Mouse (Mus musculus) heart, embryonic 14.5 days (tissue): ENCODE data around the gene Cggbp1. TPM values are rescaled to one million over a fixed set of nuclear protein-coding genes. Genes with fewer than 3 reads are reported as not detected.

Source experiments
- ATAC-seq: fragments of 200-750 bp; cut with Nextera tagmentation; 2 replicates; pipeline ENCODE4 v1.8.0; 2017; ENCODE audit warnings: low read depth, moderate TSS enrichment; ENCODE audit not compliant: insufficient number of reproducible peaks, insufficient read depth, low FRiP score
- H3K27ac ChIP-seq, 2 experiments: fragments of 200-500 bp in 1 of 2; fragments of 300-500 bp in 1 of 2; sonication (generic) in 1 of 2; replicated peaks in 1 of 2; 2 replicates each; pipeline ENCODE4 v1.5.1; 2012 to 2014; ENCODE audit warnings: low read depth in 2 of 2, low read length in 2 of 2, control low read depth in 1 of 2, mild to moderate bottlenecking in 1 of 2, mixed read lengths in 1 of 2; ENCODE audit not compliant: control insufficient read depth in 1 of 2, insufficient read depth in 1 of 2
- H3K27me3 ChIP-seq: fragments of 300-500 bp; sonication (generic); 2 replicates; pipeline ENCODE4 v1.6.1; 2014; ENCODE audit warnings: mild to moderate bottlenecking, low read length, control low read depth; ENCODE audit not compliant: control insufficient read depth, insufficient read depth
- H3K36me3 ChIP-seq: fragments of 300-500 bp; sonication (generic); 2 replicates; pipeline ENCODE4 v1.6.1; 2014; ENCODE audit warnings: mild to moderate bottlenecking, control low read depth, low read length, mixed read lengths; ENCODE audit not compliant: control insufficient read depth, insufficient read depth
- H3K4me1 ChIP-seq, 2 experiments: fragments of 200-500 bp in 1 of 2; fragments of 300-500 bp in 1 of 2; sonication (generic) in 1 of 2; 2 replicates each; pipeline ENCODE4 v1.6.1; 2012 to 2014; ENCODE audit warnings: low read length in 2 of 2, control low read depth in 1 of 2, mixed read lengths in 1 of 2; ENCODE audit not compliant: control insufficient read depth in 2 of 2, insufficient read depth in 2 of 2
- H3K4me2 ChIP-seq: fragments of 300-500 bp; sonication (generic); 2 replicates; pipeline ENCODE4 v1.6.1; 2014; ENCODE audit warnings: mild to moderate bottlenecking, low read length
- H3K4me3 ChIP-seq, 2 experiments: fragments of 200-500 bp in 1 of 2; fragments of 300-500 bp in 1 of 2; sonication (generic) in 1 of 2; 2 replicates each; pipeline ENCODE4 v1.5.1; 2012 to 2014; ENCODE audit warnings: low read length in 2 of 2, mild to moderate bottlenecking in 2 of 2, control low read depth in 1 of 2, low read depth in 1 of 2, moderate library complexity in 1 of 2; ENCODE audit not compliant: control insufficient read depth in 1 of 2, insufficient read depth in 1 of 2
- H3K9ac ChIP-seq: fragments of 300-500 bp; sonication (generic); 2 replicates; pipeline ENCODE4 v1.6.1; 2014; ENCODE audit warnings: mild to moderate bottlenecking, low read length
- H3K9me3 ChIP-seq: fragments of 300-500 bp; sonication (generic); 2 replicates; pipeline ENCODE4 v1.6.1; 2016; ENCODE audit warnings: low read length, control low read depth; ENCODE audit not compliant: control insufficient read depth
- WGBS: fragments of 180-500 bp; shearing (Covaris S2); extraction: QIAGEN DNeasy Blood & Tissue Kit; methylation state at CpG from one replicate; pipeline ENCODE4 v1.1.7; 2014; 5-methylcytosine and 5-hydroxymethylcytosine counted together
- polyA plus RNA-seq: library from polyadenylated mRNA; unstranded; fragments of >200 nt; fragmentation: Nextera tagmentation; extraction: Ambion mirVana; gene quantifications from 2 replicates; pipeline ENCODE4 v1.2.1, GENCODE M21; 2014

Cggbp1 gene
- 59.1 and 65.2 TPM in 2 replicates for polyA plus RNA-seq

DNA sequence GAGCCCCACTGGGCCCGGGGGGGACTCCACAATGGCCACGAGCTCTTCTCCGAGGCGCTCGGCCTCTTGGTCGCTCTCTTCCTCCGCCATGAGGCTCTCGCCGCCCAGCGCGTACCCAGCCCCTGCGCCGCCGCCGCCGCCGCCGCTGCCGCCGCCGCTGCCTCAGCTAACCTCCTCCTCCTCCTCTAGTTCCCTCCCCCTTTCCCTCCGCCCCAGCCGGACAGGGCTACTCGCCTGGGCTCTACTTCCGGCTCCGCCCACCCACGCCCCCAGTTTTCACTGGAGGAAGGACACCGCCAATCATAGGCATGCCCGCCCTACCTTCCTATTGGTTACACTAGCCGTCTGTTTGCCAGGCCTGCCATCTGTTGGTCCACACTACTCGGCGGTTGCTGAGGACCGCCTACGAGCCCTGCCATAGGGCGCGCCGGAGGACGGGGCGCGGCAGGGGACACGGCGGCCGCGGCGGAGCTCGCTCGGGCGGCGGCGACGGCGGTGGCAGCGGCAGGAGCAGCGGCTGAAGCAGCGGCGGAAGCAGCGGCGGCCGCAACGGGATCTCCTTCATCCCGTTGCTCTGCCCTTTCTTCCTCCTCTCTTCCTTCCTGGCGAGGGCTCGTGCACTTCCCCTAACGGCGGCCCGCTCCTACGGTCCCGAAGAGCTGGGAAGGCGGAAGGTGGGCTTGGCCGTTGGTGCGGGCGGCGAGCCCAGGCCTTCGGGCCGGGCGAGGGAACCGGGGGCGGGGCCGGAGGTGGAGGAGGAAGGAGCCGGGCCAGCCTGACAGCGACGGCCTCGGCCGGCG, at the start of gene Cggbp1, which contains the start of gene Zfp654:
TSS of gene Cggbp1 (plus strand) at position 434 of the 800 bp plus-strand sequence.
TSS of gene Zfp654 (minus strand) at position 90 of the 800 bp plus-strand sequence.
- Histone ChIP-seq H3K4me1 (peaks cover 2 to 20% of the 10 kb centered on the region in 2 experiments), H3K4me2 (peak within 1 kb of the TSS; percentile 72), H3K27me3 (no peaks in the 10 kb centered on the region), H3K4me3 (peak within 1 kb of the TSS; percentile 64 to 95), H3K9ac (peak within 1 kb of the TSS; percentile 93), H3K27ac (peak within 1 kb of the TSS; percentile 98), H3K36me3 (peaks cover 33% of the 10 kb centered on the region), H3K9me3 (no peaks in the 10 kb centered on the region)
- under 1% methylated on average over 78 of the region's 85 CpGs for WGBS
- peak; percentile 99 for ATAC-seq

DNA sequence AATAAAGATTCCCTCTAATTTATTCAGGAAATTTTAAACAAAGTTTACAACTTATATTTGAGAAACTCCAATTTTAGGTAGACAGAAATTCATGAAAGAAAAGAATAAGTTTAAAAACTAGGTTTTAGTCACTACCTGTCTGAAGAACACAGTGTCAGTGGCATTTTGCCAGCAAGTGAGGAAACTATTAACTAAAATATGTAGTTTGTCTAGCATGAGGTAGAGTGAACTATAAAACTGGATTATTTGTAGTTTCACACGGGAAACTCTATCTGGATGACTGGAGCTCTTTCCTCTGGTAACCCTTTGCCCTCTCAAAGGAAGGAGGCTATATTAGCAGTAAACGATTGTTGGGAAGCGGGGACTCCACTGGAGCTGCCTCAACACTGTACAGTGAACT, 48.8 kb upstream of the Cggbp1 start:
- no peak overlapping the region for H3K4me2 ChIP-seq
- no peak overlapping the region for H3K27ac ChIP-seq
- H3K27me3 ChIP-seq, result no peaks in the 10 kb centered on the region
- no peak overlapping the region for H3K4me3 ChIP-seq
- no peak overlapping the region for H3K9ac ChIP-seq
- ATAC-seq, result no peak
- no peaks in the 10 kb centered on the region for H3K4me1 ChIP-seq
- peaks cover 8% of the 10 kb centered on the region for H3K36me3 ChIP-seq
- 0 out of 2 replicates have a peak, but pooled peaks cover 3% of the 10 kb centered on the region for H3K9me3 ChIP-seq
- WGBS, result 89% methylated on average over 3 of the region's 3 CpGs

DNA sequence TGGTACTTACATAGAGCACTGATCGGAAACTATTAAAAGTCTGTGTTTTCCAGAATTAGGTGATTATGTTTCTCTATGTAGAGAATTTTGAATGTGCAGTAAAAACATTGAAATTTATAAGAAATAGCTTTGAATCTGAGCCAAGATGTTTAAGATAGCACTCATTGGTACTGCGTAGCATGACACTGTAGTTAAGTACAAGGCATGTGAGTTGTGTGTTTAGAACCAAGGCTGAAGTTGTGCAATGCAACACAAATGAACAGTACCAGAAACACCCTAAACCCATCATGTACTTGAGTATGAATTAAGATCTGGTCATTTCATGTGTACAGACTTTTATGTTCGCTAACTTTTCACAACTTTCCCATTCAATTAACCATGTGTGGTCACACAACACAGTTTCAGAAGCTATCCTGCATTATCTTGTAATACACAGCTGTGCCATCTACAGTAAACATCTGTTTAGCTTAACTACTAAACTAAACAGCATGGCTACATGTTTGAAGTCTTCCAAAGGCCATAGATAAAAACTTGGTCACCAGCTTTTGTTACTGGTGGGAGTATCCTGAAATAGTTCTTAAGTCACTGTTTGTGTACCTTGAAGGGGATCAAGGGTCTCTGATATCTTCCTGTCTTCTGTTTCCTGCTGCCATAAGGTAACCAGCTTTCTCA, 34.6 kb upstream of the Cggbp1 start:
- H3K4me2 ChIP-seq, result no peak overlapping the region
- no peak overlapping the region for H3K27ac ChIP-seq
- no peak for ATAC-seq
- no peak overlapping the region for H3K9ac ChIP-seq
- no peaks in the 10 kb centered on the region for H3K27me3 ChIP-seq
- no peaks in the 10 kb centered on the region for H3K4me1 ChIP-seq
- H3K4me3 ChIP-seq, result no peak overlapping the region
- no peaks in the 10 kb centered on the region for H3K9me3 ChIP-seq
- 94% methylated on average over 3 of the region's 3 CpGs for WGBS
- H3K36me3 ChIP-seq, result peaks cover 12% of the 10 kb centered on the region

DNA sequence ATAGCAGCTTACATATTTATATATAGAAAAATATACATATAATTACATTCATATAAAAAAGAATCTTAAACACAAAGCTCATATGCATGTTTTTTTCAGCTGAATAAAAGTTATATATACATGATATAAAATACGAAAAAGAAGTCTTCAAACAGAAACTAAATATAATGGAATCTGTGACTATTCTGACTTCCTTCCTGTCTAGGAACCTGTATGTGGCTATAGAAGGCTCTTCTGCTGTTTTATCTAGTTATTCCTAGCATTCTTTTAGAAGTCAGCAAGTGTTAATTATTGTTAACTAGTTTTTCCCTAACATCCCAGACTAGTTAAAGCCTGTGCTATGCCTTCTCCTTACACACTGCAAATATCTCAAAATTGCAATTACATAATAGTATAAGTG, 27.9 kb upstream of the Cggbp1 start:
- H3K36me3 ChIP-seq, result peaks cover 5% of the 10 kb centered on the region
- no peaks in the 10 kb centered on the region for H3K9me3 ChIP-seq
- H3K4me1 ChIP-seq, result no peaks in the 10 kb centered on the region
- H3K4me2 ChIP-seq, result no peak overlapping the region
- no peak for ATAC-seq
- WGBS, result 78% methylated on average over 1 of the region's 1 CpGs
- H3K27ac ChIP-seq, result no peak overlapping the region
- no peak overlapping the region for H3K4me3 ChIP-seq
- H3K9ac ChIP-seq, result no peak overlapping the region
- H3K27me3 ChIP-seq, result no peaks in the 10 kb centered on the region

DNA sequence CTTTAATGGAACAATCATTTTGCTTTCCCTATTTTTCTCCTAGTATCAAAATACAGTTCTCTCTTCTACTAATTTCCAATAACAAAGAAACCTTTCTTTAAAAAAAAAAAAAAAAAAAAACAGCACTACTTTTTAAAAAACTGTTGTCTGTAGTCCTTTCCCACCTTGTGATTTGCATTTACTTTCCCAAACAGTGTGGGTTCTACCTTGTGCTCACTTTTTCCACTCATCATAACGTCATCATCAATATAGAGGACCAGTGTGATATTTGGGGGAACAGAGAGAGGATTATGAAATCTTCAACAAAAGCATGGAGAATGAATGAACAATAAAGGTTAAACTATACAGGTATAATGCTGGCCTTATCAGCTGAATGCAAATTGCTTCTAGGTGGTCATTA, 27.3 kb upstream of the Cggbp1 start:
- 90% methylated on average over 1 of the region's 1 CpGs for WGBS
- peaks cover 8% of the 10 kb centered on the region for H3K36me3 ChIP-seq
- no peak for ATAC-seq

DNA sequence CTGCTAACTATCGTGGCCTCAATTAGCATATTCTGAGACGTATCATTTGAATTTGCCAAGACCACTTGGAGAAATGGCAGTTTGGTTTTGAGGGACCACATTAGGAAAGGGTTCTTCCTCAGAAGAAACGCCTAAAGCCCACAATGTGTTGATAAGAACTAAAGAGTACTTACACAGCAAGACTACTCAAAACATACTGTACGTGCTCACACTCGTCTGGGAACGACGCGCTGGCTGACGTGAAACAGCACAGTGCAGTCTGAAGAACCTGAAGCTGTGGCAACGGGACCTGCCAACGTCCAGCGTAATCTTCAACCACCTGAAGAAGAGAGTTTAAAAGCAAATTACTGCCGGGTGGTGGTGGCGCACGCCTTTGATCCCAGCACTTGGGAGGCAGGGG, 21.5 kb upstream of the Cggbp1 start:
- no peak for ATAC-seq
- H3K4me1 ChIP-seq, result peaks cover 0 to 3% of the 10 kb centered on the region in 2 experiments; a peak in 1 of 4 replicates
- no peak overlapping the region for H3K4me2 ChIP-seq
- no peaks in the 10 kb centered on the region for H3K9me3 ChIP-seq
- no peaks in the 10 kb centered on the region for H3K27me3 ChIP-seq
- no peak overlapping the region for H3K27ac ChIP-seq
- peaks cover 15% of the 10 kb centered on the region for H3K36me3 ChIP-seq
- no peak overlapping the region for H3K4me3 ChIP-seq
- 56% methylated on average over 15 of the region's 15 CpGs for WGBS
- no peak overlapping the region for H3K9ac ChIP-seq

More for the DNA sequence above, 27.3 kb upstream of the Cggbp1 start:
- Histone ChIP-seq H3K9ac (no peak overlapping the region), H3K9me3 (no peaks in the 10 kb centered on the region), H3K4me1 (no peaks in the 10 kb centered on the region), H3K27me3 (no peaks in the 10 kb centered on the region), H3K4me3 (no peak overlapping the region), H3K27ac (no peak overlapping the region), H3K4me2 (no peak overlapping the region)

DNA sequence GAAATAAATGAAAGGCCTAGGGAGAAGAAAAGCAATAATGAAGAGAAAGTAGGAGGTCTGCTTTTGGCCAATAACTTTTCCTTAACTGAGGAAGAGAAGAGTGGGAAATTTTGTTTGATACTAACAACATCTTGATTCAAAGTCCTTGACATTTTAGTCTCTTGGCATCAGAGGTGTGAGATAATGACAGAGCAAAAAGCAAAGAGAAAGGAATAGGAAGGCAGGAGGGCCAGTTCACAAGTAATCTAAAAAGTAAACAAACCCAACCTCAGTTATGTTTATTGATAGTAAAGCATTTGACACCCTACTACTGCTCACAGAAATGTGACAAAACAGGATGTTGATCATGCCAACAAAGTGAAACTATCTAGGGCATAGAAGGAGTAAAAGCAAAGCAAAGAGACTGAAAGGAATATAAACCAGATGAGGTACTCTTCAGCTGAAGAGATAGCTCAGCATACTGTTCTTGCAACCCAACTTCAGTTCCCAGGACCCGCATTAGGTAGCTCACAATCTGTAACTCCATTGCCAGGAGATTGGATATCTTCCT, 15.7 kb upstream of the Cggbp1 start:
- no peak for ATAC-seq
- no peaks in the 10 kb centered on the region for H3K9me3 ChIP-seq
- H3K4me1 ChIP-seq, result peaks cover 0 to 7% of the 10 kb centered on the region in 2 experiments; a peak in 1 of 4 replicates
- no peaks in the 10 kb centered on the region for H3K27me3 ChIP-seq
- WGBS, result 41% methylated on average over 1 of the region's 1 CpGs
- H3K9ac ChIP-seq, result no peak overlapping the region
- H3K27ac ChIP-seq, result no peak overlapping the region
- no peak overlapping the region for H3K4me3 ChIP-seq
- no peak overlapping the region for H3K4me2 ChIP-seq
- no peaks in the 10 kb centered on the region for H3K36me3 ChIP-seq
